Mouse (Mus musculus): ENCODE measurements around the gene Pawr. TPM values are rescaled to one million over a fixed set of nuclear protein-coding genes. Genes with fewer than 3 reads are reported as not detected.

Pawr gene
- polyA plus RNA-seq, 1 experiment from 2014 or later, result 5.6 TPM

GRCm38 (mm10) chr10:108356601-108357187 lies 24.8 kb downstream of the Pawr start:
- Histone ChIP-seq H3K4me3 (replicated peaks) (no peak overlapping the region), H3K4me2 (no peak overlapping the region), H3K9me3 (no peaks in the 10 kb centered on the region), H3K27me3 (no peaks in the 10 kb centered on the region), H3K36me3 (no peaks in the 10 kb centered on the region), H3K9ac (replicated peaks) (no peak overlapping the region), H3K4me1 (replicated peaks) (0 out of 2 replicates have a peak, but pooled peaks cover 1% of the 10 kb centered on the region), H3K27ac (no peak overlapping the region)
- WGBS, result 95% methylated on average over 12 of the region's 12 CpGs
- ATAC-seq (ENCODE audit: insufficient number of reproducible peaks, insufficient read depth, low FRiP score, low TSS enrichment, low read depth), result no peak

GRCm38 (mm10) chr10:108359974-108360373 lies 28.1 kb downstream of the Pawr start:
- Histone ChIP-seq H3K27ac (no peak overlapping the region), H3K4me2 (no peak overlapping the region), H3K36me3 (no peaks in the 10 kb centered on the region), H3K4me3 (replicated peaks) (no peak overlapping the region), H3K27me3 (no peaks in the 10 kb centered on the region), H3K9me3 (no peaks in the 10 kb centered on the region), H3K4me1 (replicated peaks) (0 out of 2 replicates have a peak, but pooled peaks cover 5% of the 10 kb centered on the region), H3K9ac (replicated peaks) (no peak overlapping the region)
- 87% methylated on average over 16 of the region's 16 CpGs for WGBS
- no peak for ATAC-seq (ENCODE audit: insufficient number of reproducible peaks, insufficient read depth, low FRiP score, low TSS enrichment, low read depth)

DNA sequence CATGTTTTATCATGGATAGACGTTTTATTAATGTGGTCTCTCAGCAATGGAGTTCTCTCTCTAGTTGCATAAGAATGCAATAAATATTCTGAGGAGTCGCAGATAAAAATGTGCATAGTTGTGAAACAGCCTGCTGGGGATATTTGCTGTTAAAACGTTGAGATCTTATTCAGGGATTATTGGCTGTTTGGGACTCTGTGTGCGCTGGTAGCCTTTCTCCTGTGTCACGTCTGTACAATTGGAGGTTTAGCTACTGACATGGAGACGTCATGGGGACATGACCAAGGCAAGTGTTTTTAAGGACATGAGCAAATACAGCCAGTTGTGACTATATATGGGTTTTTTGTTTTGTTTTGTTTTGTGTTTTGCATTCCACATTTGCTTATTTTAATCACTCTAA lies 28.9 kb downstream of the Pawr start:
- no peak overlapping the region for H3K9ac ChIP-seq (replicated peaks)
- 58% methylated on average over 6 of the region's 6 CpGs for WGBS

GRCm38 (mm10) chr10:108361419-108362155 lies 29.7 kb downstream of the Pawr start:
- H3K36me3 ChIP-seq, result no peaks in the 10 kb centered on the region
- no peak overlapping the region for H3K4me2 ChIP-seq
- no peak overlapping the region for H3K4me3 ChIP-seq (replicated peaks)
- H3K27ac ChIP-seq, result no peak overlapping the region
- H3K4me1 ChIP-seq (replicated peaks), result 0 out of 2 replicates have a peak, but pooled peaks cover 5% of the 10 kb centered on the region
- 67% methylated on average over 9 of the region's 9 CpGs for WGBS
- 0 out of 2 replicates have a peak, but pooled peaks cover 5% of the 10 kb centered on the region for H3K9me3 ChIP-seq
- ATAC-seq (ENCODE audit: insufficient number of reproducible peaks, insufficient read depth, low FRiP score, low TSS enrichment, low read depth), result no peak
- H3K27me3 ChIP-seq, result no peaks in the 10 kb centered on the region
- no peak overlapping the region for H3K9ac ChIP-seq (replicated peaks)

More for the DNA sequence above, 28.9 kb downstream of the Pawr start:
- H3K4me2 ChIP-seq, result no peak overlapping the region
- 0 out of 2 replicates have a peak, but pooled peaks cover 4% of the 10 kb centered on the region for H3K9me3 ChIP-seq
- ATAC-seq (ENCODE audit: insufficient number of reproducible peaks, insufficient read depth, low FRiP score, low TSS enrichment, low read depth), result no peak
- no peaks in the 10 kb centered on the region for H3K36me3 ChIP-seq
- 0 out of 2 replicates have a peak, but pooled peaks cover 5% of the 10 kb centered on the region for H3K4me1 ChIP-seq (replicated peaks)
- H3K4me3 ChIP-seq (replicated peaks), result no peak overlapping the region
- H3K27ac ChIP-seq, result no peak overlapping the region
- no peaks in the 10 kb centered on the region for H3K27me3 ChIP-seq

- H3K9ac ChIP-seq (replicated peaks), result no peak overlapping the region
- H3K27ac ChIP-seq, result no peak overlapping the region
- H3K4me1 ChIP-seq (replicated peaks), result 0 out of 2 replicates have a peak, but pooled peaks cover 5% of the 10 kb centered on the region
- H3K4me3 ChIP-seq (replicated peaks), result no peak overlapping the region
- no peak overlapping the region for H3K4me2 ChIP-seq
- 0 out of 2 replicates have a peak, but pooled peaks cover 5% of the 10 kb centered on the region for H3K9me3 ChIP-seq
- no peaks in the 10 kb centered on the region for H3K27me3 ChIP-seq
- 80% methylated on average over 9 of the region's 9 CpGs for WGBS
- no peak for ATAC-seq (ENCODE audit: insufficient number of reproducible peaks, insufficient read depth, low FRiP score, low TSS enrichment, low read depth)
- no peaks in the 10 kb centered on the region for H3K36me3 ChIP-seq
Measured at GRCm38 (mm10) chr10:108363932-108364331, 32.0 kb downstream of the Pawr start.

DNA sequence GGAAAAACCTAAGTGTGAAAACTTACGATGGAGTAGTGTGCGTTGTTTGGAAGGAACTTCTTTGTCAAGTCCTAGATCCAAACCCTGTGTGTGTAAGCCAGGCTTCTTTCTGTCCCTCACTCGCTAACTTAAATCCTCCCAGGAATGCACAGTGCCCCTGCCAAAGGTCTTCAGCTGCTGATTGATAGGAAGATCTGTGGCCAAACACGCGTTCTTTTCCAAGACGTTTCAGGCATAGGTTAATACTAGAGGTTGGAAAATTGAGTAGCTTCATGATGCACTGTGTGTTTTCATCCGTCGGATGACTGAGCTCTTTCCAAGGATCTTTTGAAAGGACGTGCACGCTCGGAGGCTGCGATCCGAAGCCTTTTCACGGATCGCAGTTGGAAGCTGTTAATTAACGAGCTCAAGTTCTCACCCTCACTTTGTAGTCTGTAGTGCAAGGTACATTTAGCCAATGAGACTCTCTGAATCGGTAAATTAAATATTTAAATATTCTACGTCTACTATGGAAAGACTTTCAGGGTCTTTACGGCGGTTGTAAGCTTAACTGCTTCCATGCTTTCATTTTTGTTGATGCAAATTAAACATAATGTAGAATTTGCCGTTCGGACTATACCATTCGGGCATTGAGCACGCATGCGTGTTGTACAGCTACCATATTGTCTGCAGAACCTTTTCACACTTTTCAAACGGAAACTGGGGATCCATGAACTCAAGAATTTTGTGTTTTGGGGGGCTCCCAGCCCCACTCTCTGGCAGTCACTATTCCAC lies 33.2 kb downstream of the Pawr start:
- Histone ChIP-seq H3K9me3 (0 out of 2 replicates have a peak, but pooled peaks cover 5% of the 10 kb centered on the region), H3K4me3 (replicated peaks) (no peak overlapping the region), H3K9ac (replicated peaks) (no peak overlapping the region), H3K4me1 (replicated peaks) (0 out of 2 replicates have a peak, but pooled peaks cover 5% of the 10 kb centered on the region), H3K27me3 (no peaks in the 10 kb centered on the region), H3K4me2 (no peak overlapping the region), H3K27ac (no peak overlapping the region), H3K36me3 (no peaks in the 10 kb centered on the region)
- ATAC-seq (ENCODE audit: insufficient number of reproducible peaks, insufficient read depth, low FRiP score, low TSS enrichment, low read depth), result no peak
- 91% methylated on average over 26 of the region's 26 CpGs for WGBS

DNA sequence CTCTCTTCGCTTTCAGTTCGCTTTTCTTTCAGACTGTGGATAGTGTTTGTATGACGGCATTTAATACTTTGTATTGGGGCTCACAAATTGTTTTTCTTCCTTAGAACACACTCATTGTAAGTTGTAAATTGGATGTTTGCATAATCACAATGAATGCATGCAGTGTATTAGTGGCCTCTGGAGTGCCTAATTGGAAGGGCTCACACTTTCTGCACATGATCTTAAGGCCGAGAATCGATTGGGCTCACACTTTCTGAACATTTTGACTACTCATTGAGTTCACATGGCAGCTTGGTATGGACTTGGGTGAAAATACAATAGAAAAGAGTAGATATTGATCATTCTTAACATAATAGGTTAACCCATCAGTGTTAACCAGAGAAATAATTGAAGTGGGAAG lies 34.3 kb downstream of the Pawr start:
- H3K9ac ChIP-seq (replicated peaks), result no peak overlapping the region
- no peak overlapping the region for H3K27ac ChIP-seq
- H3K9me3 ChIP-seq, result 0 out of 2 replicates have a peak, but pooled peaks cover 5% of the 10 kb centered on the region
- 96% methylated on average over 5 of the region's 5 CpGs for WGBS
- no peaks in the 10 kb centered on the region for H3K27me3 ChIP-seq
- H3K36me3 ChIP-seq, result no peaks in the 10 kb centered on the region
- no peak overlapping the region for H3K4me2 ChIP-seq
- H3K4me3 ChIP-seq (replicated peaks), result no peak overlapping the region
- 0 out of 2 replicates have a peak, but pooled peaks cover 5% of the 10 kb centered on the region for H3K4me1 ChIP-seq (replicated peaks)
- ATAC-seq (ENCODE audit: insufficient number of reproducible peaks, insufficient read depth, low FRiP score, low TSS enrichment, low read depth), result no peak

DNA sequence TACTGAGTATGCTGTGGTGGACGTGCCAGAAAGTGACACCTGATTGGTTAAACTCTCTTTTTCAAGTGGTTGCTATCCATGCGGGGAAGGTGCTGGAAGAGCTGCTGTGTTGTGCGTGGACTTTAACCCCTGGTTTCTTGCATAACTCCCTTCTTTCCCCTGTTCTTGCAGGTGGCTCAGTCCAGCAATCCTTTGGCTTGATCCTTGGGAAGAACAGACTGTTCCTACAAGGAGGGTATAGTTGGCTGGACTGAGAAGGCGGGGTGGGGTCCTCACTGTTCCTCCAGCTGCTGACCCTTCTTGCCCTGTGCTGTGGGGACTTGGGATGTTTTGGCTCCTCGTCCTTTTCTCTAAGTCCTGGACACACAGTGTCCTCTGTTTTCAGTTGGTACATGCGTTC lies 36.4 kb downstream of the Pawr start:
- Histone ChIP-seq H3K4me1 (replicated peaks) (peaks cover 5% of the 10 kb centered on the region; the same call in 1 of the 2 replicates), H3K9me3 (0 out of 2 replicates have a peak, but pooled peaks cover 5% of the 10 kb centered on the region), H3K9ac (replicated peaks) (no peak overlapping the region), H3K4me3 (replicated peaks) (no peak overlapping the region), H3K27me3 (no peaks in the 10 kb centered on the region), H3K4me2 (no peak overlapping the region), H3K36me3 (no peaks in the 10 kb centered on the region), H3K27ac (no peak overlapping the region)
- no peak for ATAC-seq (ENCODE audit: insufficient number of reproducible peaks, insufficient read depth, low FRiP score, low TSS enrichment, low read depth)
- 80% methylated on average over 6 of the region's 6 CpGs for WGBS

DNA sequence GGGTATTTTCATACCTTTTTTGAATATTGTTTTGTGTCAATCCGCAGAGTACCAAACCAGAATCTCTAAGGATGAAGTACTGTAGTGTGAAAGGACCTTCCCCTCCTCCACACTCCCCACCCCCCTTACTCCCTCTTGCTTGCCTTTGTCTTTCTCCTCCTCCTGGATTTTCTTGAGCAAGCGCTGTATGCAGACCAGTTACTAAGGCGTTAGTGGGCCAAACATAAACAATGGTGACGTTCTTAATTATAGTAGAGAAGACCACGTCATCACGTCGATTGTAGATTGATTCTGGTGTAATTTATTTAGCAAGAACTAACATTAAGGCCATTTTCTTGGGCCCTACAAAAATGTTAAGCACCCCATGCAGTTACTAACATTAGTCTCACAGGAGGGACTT lies 40.3 kb downstream of the Pawr start:
- Histone ChIP-seq H3K27ac (no peak overlapping the region), H3K9ac (replicated peaks) (no peak overlapping the region), H3K36me3 (no peaks in the 10 kb centered on the region), H3K4me3 (replicated peaks) (no peak overlapping the region), H3K27me3 (no peaks in the 10 kb centered on the region), H3K4me1 (replicated peaks) (peaks cover 5% of the 10 kb centered on the region; the same call in 1 of the 2 replicates), H3K9me3 (0 out of 2 replicates have a peak, but pooled peaks cover 5% of the 10 kb centered on the region), H3K4me2 (no peak overlapping the region)
- WGBS, result 68% methylated on average over 7 of the region's 7 CpGs
- ATAC-seq (ENCODE audit: insufficient number of reproducible peaks, insufficient read depth, low FRiP score, low TSS enrichment, low read depth), result no peak

DNA sequence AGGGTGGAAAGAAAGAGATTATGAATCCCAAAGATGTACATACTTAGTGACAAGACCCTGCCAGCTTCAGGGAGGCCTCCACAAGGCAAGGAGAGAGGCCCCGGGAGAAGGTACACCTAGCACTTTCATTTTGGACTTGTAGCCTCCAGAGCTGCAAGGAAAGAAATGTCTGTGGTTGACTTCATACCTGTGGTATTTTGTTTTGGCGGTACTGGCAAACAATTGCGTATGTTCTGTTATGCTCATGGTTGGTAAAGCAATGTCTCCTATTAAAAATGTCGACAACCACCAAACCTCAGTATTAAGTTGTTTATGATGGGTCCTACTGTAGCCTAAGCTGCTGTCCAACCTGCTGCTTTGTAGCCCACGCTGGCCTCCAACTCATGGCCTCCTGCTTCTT lies 40.9 kb downstream of the Pawr start:
- no peaks in the 10 kb centered on the region for H3K36me3 ChIP-seq
- H3K27me3 ChIP-seq, result no peaks in the 10 kb centered on the region
- H3K27ac ChIP-seq, result no peak overlapping the region
- ATAC-seq (ENCODE audit: insufficient number of reproducible peaks, insufficient read depth, low FRiP score, low TSS enrichment, low read depth), result no peak
- no peak overlapping the region for H3K4me2 ChIP-seq
- no peak overlapping the region for H3K9ac ChIP-seq (replicated peaks)
- H3K9me3 ChIP-seq, result 0 out of 2 replicates have a peak, but pooled peaks cover 5% of the 10 kb centered on the region
- H3K4me3 ChIP-seq (replicated peaks), result no peak overlapping the region
- peaks cover 5% of the 10 kb centered on the region; the same call in 1 of the 2 replicates for H3K4me1 ChIP-seq (replicated peaks)
- WGBS, result 93% methylated on average over 5 of the region's 5 CpGs

DNA sequence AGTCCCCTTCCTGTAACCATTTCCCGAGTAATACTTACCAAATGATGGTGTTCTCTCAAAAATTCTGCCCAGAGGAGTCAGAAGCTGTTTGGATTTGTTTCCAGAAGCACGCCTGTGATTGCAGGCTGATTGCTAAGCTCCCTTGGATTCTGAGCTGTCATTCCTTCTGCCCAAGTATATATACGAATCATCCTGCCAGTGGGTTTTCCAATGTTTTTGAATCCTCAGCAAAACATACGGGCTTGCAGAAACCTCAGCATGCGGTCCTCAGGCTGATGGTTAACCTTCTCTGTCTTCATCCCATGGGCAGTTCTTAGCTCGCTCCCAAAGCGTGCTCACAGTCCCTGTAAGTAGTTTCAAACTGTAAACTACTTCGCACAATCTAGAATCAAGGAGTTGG lies 43.9 kb downstream of the Pawr start:
- no peak for ATAC-seq (ENCODE audit: insufficient number of reproducible peaks, insufficient read depth, low FRiP score, low TSS enrichment, low read depth)
- H3K9me3 ChIP-seq, result 0 out of 2 replicates have a peak, but pooled peaks cover 5% of the 10 kb centered on the region
- no peak overlapping the region for H3K27ac ChIP-seq
- 94% methylated on average over 8 of the region's 8 CpGs for WGBS
- H3K4me2 ChIP-seq, result no peak overlapping the region
- no peak overlapping the region for H3K4me3 ChIP-seq (replicated peaks)
- H3K4me1 ChIP-seq (replicated peaks), result peaks cover 5% of the 10 kb centered on the region; the same call in 1 of the 2 replicates
- H3K36me3 ChIP-seq, result no peaks in the 10 kb centered on the region
- H3K27me3 ChIP-seq, result no peaks in the 10 kb centered on the region
- no peak overlapping the region for H3K9ac ChIP-seq (replicated peaks)

Measured in limb, embryonic 12.5 days (tissue).